Mouse (Mus musculus): ENCODE data around the gene Asap2. TPM values are rescaled to one million over a fixed set of nuclear protein-coding genes. Genes with fewer than 3 reads are reported as not detected.

The Asap2 gene
- polyA plus RNA-seq, 1 experiment from 2014 or later, result 18.9 TPM

- Histone ChIP-seq H3K9ac (ENCODE audit: low read length) (no peak overlapping the region), H3K27ac (ENCODE audit: low read depth, low read length) (no peak overlapping the region), H3K4me1 (replicated peaks; ENCODE audit: control insufficient read depth, insufficient read depth, low read length) (no peaks in the 10 kb centered on the region; the same call in 1 of the 2 replicates), H3K9me3 (ENCODE audit: control insufficient read depth, low read length) (no peaks in the 10 kb centered on the region; the same call in 1 of the 2 replicates), H3K36me3 (ENCODE audit: control insufficient read depth, insufficient read depth, low read length) (no peaks in the 10 kb centered on the region; the same call in 1 of the 2 replicates), H3K4me3 (ENCODE audit: low read depth, low read length) (no peak overlapping the region), H3K4me2 (ENCODE audit: low read depth, low read length, severe bottlenecking) (no peak overlapping the region), H3K27me3 (ENCODE audit: control insufficient read depth, insufficient read depth, low read length) (no peaks in the 10 kb centered on the region)
- 62% methylated on average over 6 of the region's 6 CpGs for WGBS
- ATAC-seq (replicated peaks; ENCODE audit: low FRiP score) (no peak), DNase-seq (ENCODE audit: low spot score) (no peak)
Observed at GRCm38 (mm10) chr12:21166884-21167575, 176.8 kb downstream of the Asap2 start.

DNA sequence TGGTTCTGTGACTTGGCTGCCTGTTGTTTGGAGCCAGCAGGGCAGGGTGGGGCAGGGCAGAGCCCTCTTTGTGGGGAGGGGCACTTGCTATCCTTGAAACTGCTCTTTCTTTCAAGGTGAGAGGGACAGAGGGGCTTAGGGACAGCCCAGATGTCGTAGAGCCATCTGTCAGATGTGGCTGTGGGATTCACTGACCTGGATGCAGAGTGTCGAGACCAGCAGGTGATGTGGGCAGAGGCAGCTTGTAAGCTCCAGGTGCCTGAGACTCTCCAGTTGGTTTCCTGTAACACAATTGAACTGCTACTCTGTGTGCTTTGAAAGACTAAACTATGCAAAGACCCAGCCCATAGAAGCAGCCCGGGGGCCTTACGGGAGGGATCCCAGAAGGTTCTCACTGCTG lies 177.5 kb downstream of the Asap2 start:
- Histone ChIP-seq H3K9ac (ENCODE audit: low read length) (no peak overlapping the region), H3K27ac (ENCODE audit: low read depth, low read length) (no peak overlapping the region), H3K4me3 (ENCODE audit: low read depth, low read length) (no peak overlapping the region), H3K27me3 (ENCODE audit: control insufficient read depth, insufficient read depth, low read length) (no peaks in the 10 kb centered on the region), H3K9me3 (ENCODE audit: control insufficient read depth, low read length) (no peaks in the 10 kb centered on the region), H3K4me2 (ENCODE audit: low read depth, low read length, severe bottlenecking) (no peak overlapping the region), H3K36me3 (ENCODE audit: control insufficient read depth, insufficient read depth, low read length) (no peaks in the 10 kb centered on the region; the same call in 1 of the 2 replicates), H3K4me1 (replicated peaks; ENCODE audit: control insufficient read depth, insufficient read depth, low read length) (no peaks in the 10 kb centered on the region; the same call in 1 of the 2 replicates)
- WGBS, result 75% methylated on average over 4 of the region's 4 CpGs
- DNase-seq (ENCODE audit: low spot score), result no peak
- no peak for ATAC-seq (replicated peaks; ENCODE audit: low FRiP score)

GRCm38 (mm10) chr12:21168149-21168548 lies 177.9 kb downstream of the Asap2 start:
- Histone ChIP-seq H3K4me3 (ENCODE audit: low read depth, low read length) (no peak overlapping the region), H3K9ac (ENCODE audit: low read length) (no peak overlapping the region), H3K36me3 (ENCODE audit: control insufficient read depth, insufficient read depth, low read length) (no peaks in the 10 kb centered on the region; the same call in 1 of the 2 replicates), H3K27ac (ENCODE audit: low read depth, low read length) (no peak overlapping the region), H3K9me3 (ENCODE audit: control insufficient read depth, low read length) (no peaks in the 10 kb centered on the region), H3K4me2 (ENCODE audit: low read depth, low read length, severe bottlenecking) (no peak overlapping the region), H3K27me3 (ENCODE audit: control insufficient read depth, insufficient read depth, low read length) (no peaks in the 10 kb centered on the region), H3K4me1 (replicated peaks; ENCODE audit: control insufficient read depth, insufficient read depth, low read length) (no peaks in the 10 kb centered on the region; the same call in 1 of the 2 replicates)
- WGBS, result 90% methylated on average over 6 of the region's 6 CpGs
- ATAC-seq (replicated peaks; ENCODE audit: low FRiP score), result no peak
- no peak for DNase-seq (ENCODE audit: low spot score)

DNA sequence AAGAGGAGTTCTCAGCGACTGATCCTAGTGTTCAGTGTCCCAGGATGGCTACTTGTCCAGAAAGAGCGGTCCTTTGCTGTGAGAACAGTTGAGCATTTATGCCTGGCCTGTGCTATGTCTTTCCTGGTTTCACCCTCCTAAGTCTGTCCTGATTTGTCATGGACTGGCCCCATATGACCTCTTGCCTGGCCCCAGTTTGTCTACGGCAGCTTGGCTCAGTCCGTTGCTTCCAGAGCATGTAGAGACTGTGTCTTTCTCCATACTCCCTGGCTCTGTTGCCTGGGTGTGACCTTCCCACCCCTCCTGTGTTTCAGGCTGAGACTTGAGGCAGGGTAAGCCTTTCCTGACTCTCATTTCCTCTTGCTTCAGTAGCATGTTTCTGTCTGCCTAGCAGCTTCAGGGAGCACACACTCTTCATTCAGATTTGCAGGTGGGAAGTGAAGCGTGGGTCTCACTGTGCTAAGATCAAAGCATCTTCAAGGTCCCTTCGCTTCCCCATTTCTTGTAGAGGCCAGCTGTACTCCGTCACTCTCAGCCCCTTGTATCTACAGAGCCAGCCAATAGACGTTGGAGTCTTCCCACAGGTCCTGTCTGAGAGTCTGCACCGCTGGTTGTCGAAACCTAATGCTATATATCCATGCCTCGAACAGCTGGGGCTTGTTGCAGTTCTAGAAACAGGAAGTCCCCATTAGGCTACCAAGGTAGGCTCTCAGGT lies 181.7 kb downstream of the Asap2 start:
- WGBS, result 88% methylated on average over 11 of the region's 11 CpGs
- H3K4me3 ChIP-seq (ENCODE audit: low read depth, low read length), result no peak overlapping the region
- no peak overlapping the region for H3K27ac ChIP-seq (ENCODE audit: low read depth, low read length)
- no peak overlapping the region for H3K4me2 ChIP-seq (ENCODE audit: low read depth, low read length, severe bottlenecking)
- H3K27me3 ChIP-seq (ENCODE audit: control insufficient read depth, insufficient read depth, low read length), result no peaks in the 10 kb centered on the region
- no peak for ATAC-seq (replicated peaks; ENCODE audit: low FRiP score)
- no peaks in the 10 kb centered on the region; the same call in 1 of the 2 replicates for H3K36me3 ChIP-seq (ENCODE audit: control insufficient read depth, insufficient read depth, low read length)
- no peak overlapping the region for H3K9ac ChIP-seq (ENCODE audit: low read length)
- DNase-seq (ENCODE audit: low spot score), result no peak
- no peaks in the 10 kb centered on the region for H3K4me1 ChIP-seq (replicated peaks; ENCODE audit: control insufficient read depth, insufficient read depth, low read length)
- no peaks in the 10 kb centered on the region for H3K9me3 ChIP-seq (ENCODE audit: control insufficient read depth, low read length)

DNA sequence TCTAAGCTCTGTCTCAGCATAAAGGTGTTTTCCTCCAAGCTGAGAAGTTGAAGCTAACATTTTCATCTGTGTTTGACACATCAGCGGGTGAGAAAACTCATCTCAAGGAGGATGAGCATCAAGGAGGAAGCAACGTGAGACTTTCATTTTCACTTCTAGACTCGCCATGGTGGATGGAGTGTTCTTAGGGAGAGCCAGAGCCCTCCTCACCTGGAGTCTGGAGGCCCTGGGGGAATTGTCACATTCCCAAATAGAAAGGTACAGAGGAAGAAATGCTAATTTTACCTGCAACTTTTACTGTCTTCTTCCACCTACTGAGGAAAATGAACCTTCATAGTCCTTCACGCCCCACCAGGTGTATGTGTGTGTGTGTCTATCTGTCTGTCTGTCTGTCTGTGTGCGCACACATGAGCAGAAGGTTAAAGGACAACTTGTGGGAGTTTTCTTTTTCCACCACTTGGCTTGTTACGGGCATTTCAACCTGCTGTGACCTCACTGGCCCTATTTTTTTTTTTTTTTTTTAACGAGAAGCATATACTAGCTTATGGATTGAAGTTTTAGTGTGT lies 183.7 kb downstream of the Asap2 start:
- Histone ChIP-seq H3K27ac (ENCODE audit: low read depth, low read length) (no peak overlapping the region), H3K27me3 (ENCODE audit: control insufficient read depth, insufficient read depth, low read length) (no peaks in the 10 kb centered on the region), H3K9ac (ENCODE audit: low read length) (no peak overlapping the region), H3K4me3 (ENCODE audit: low read depth, low read length) (no peak overlapping the region), H3K9me3 (ENCODE audit: control insufficient read depth, low read length) (no peaks in the 10 kb centered on the region), H3K4me1 (replicated peaks; ENCODE audit: control insufficient read depth, insufficient read depth, low read length) (no peaks in the 10 kb centered on the region), H3K4me2 (ENCODE audit: low read depth, low read length, severe bottlenecking) (no peak overlapping the region), H3K36me3 (ENCODE audit: control insufficient read depth, insufficient read depth, low read length) (no peaks in the 10 kb centered on the region; the same call in 1 of the 2 replicates)
- no peak for ATAC-seq (replicated peaks; ENCODE audit: low FRiP score)
- WGBS, result 89% methylated on average over 7 of the region's 7 CpGs
- no peak for DNase-seq (ENCODE audit: low spot score)

DNA sequence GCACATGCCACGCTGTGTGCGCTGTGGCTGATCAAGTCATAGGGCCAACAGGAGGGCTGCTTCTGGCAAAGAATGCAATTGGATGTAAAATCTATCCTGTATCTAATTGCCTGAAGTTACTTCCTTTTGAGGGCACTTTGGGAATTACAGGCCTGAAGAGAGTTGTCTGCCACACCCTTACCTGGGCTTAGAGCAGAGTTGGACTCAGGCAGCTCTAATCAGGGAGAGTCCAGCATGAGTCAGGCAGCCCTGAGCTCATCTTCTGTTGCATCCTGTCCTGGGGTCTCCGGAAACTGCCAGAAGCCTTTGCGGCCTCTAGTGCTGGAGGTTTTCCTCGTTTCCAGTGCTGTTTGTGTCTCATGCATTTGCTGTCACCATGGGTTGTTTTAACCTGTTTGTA lies 186.1 kb downstream of the Asap2 start:
- WGBS, result 92% methylated on average over 5 of the region's 5 CpGs
- Histone ChIP-seq H3K4me1 (replicated peaks; ENCODE audit: control insufficient read depth, insufficient read depth, low read length) (no peaks in the 10 kb centered on the region), H3K36me3 (ENCODE audit: control insufficient read depth, insufficient read depth, low read length) (no peaks in the 10 kb centered on the region; the same call in 1 of the 2 replicates), H3K27ac (ENCODE audit: low read depth, low read length) (no peak overlapping the region), H3K4me2 (ENCODE audit: low read depth, low read length, severe bottlenecking) (no peak overlapping the region), H3K9ac (ENCODE audit: low read length) (no peak overlapping the region), H3K4me3 (ENCODE audit: low read depth, low read length) (no peak overlapping the region), H3K27me3 (ENCODE audit: control insufficient read depth, insufficient read depth, low read length) (no peaks in the 10 kb centered on the region), H3K9me3 (ENCODE audit: control insufficient read depth, low read length) (no peaks in the 10 kb centered on the region)
- DNase-seq (ENCODE audit: low spot score) (no peak), ATAC-seq (replicated peaks; ENCODE audit: low FRiP score) (no peak)

- no peaks in the 10 kb centered on the region for H3K4me1 ChIP-seq (replicated peaks; ENCODE audit: control insufficient read depth, insufficient read depth, low read length)
- no peak for DNase-seq (ENCODE audit: low spot score)
- ATAC-seq (replicated peaks; ENCODE audit: low FRiP score), result no peak
Observed at GRCm38 (mm10) chr12:21177123-21177698, 187.0 kb downstream of the Asap2 start.

GRCm38 (mm10) chr12:21180091-21180490 lies 189.8 kb downstream of the Asap2 start:
- WGBS, result 88% methylated on average over 6 of the region's 6 CpGs
- ATAC-seq (replicated peaks; ENCODE audit: low FRiP score) (no peak), DNase-seq (ENCODE audit: low spot score) (no peak)
- Histone ChIP-seq H3K9me3 (ENCODE audit: control insufficient read depth, low read length) (no peaks in the 10 kb centered on the region), H3K4me2 (ENCODE audit: low read depth, low read length, severe bottlenecking) (no peak overlapping the region), H3K36me3 (ENCODE audit: control insufficient read depth, insufficient read depth, low read length) (no peaks in the 10 kb centered on the region), H3K27ac (ENCODE audit: low read depth, low read length) (no peak overlapping the region), H3K4me1 (replicated peaks; ENCODE audit: control insufficient read depth, insufficient read depth, low read length) (no peaks in the 10 kb centered on the region), H3K4me3 (ENCODE audit: low read depth, low read length) (no peak overlapping the region), H3K9ac (ENCODE audit: low read length) (no peak overlapping the region), H3K27me3 (ENCODE audit: control insufficient read depth, insufficient read depth, low read length) (no peaks in the 10 kb centered on the region)

More at GRCm38 (mm10) chr12:21177123-21177698, 187.0 kb downstream of the Asap2 start:
- Histone ChIP-seq H3K4me2 (ENCODE audit: low read depth, low read length, severe bottlenecking) (no peak overlapping the region), H3K27me3 (ENCODE audit: control insufficient read depth, insufficient read depth, low read length) (no peaks in the 10 kb centered on the region), H3K9me3 (ENCODE audit: control insufficient read depth, low read length) (no peaks in the 10 kb centered on the region), H3K9ac (ENCODE audit: low read length) (no peak overlapping the region), H3K4me3 (ENCODE audit: low read depth, low read length) (no peak overlapping the region), H3K27ac (ENCODE audit: low read depth, low read length) (no peak overlapping the region), H3K36me3 (ENCODE audit: control insufficient read depth, insufficient read depth, low read length) (no peaks in the 10 kb centered on the region; the same call in 1 of the 2 replicates)
